Mouse (Mus musculus) lung, postnatal 0 days (tissue): ENCODE measurements at regions not wholly inside any gene's neighbourhood (a gene's known extent, or its start where the extent isn't known, plus 50 kb on each side); places are given as distances from the start of the nearest gene placed in this dataset.

Source experiments
- CTCF ChIP-seq: IDR thresholded peaks from 2 replicates; pipeline ENCODE4 v1.5.1; 2016; ENCODE audit warnings: antibody characterized with exemption, mild to moderate bottlenecking
- EP300 ChIP-seq: IDR thresholded peaks from 2 replicates; pipeline ENCODE4 v1.6.1; 2016; ENCODE audit warnings: antibody characterized with exemption, mild to moderate bottlenecking, control low read depth

- TF ChIP-seq CTCF (no peak), EP300 (no peak)
Measured at GRCm38 (mm10) chr1:152305461-152305860, 81.0 kb downstream of the Tsen15 start.
